Mouse (Mus musculus) midbrain, embryonic 14.5 days (tissue): ENCODE measurements around the gene Hsd11b2. TPM values are rescaled to one million over a fixed set of nuclear protein-coding genes. Genes with fewer than 3 reads are reported as not detected.

ENCODE experiments used
- ATAC-seq: fragments of 200-750 bp; cut with Nextera tagmentation; 2 replicates; pipeline ENCODE4 v1.8.0; 2017; ENCODE audit warnings: moderate number of reproducible peaks, moderate library complexity; ENCODE audit not compliant: low FRiP score, low TSS enrichment
- DNase-seq: peaks from one replicate; pipeline ENCODE4 v3.0.0-alpha.2; 2015
- H3K27ac ChIP-seq: fragments of 300-500 bp; sonication (generic); replicated peaks from 2 replicates; pipeline ENCODE4 v1.5.1; 2014; ENCODE audit warnings: mild to moderate bottlenecking, low read depth, low read length, moderate library complexity
- H3K27me3 ChIP-seq: fragments of 300-500 bp; sonication (generic); 2 replicates; pipeline ENCODE4 v1.6.1; 2014; ENCODE audit warnings: low read length, control low read depth, mixed read lengths; ENCODE audit not compliant: control insufficient read depth, insufficient read depth
- H3K36me3 ChIP-seq: fragments of 300-500 bp; sonication (generic); 2 replicates; pipeline ENCODE4 v1.6.1; 2014; ENCODE audit warnings: low read length, control low read depth; ENCODE audit not compliant: control insufficient read depth, insufficient read depth
- H3K4me1 ChIP-seq: fragments of 300-500 bp; sonication (generic); 2 replicates; pipeline ENCODE4 v1.6.1; 2014; ENCODE audit warnings: mild to moderate bottlenecking, antibody characterized with exemption, low read length, control low read depth; ENCODE audit not compliant: control insufficient read depth, insufficient read depth
- H3K4me2 ChIP-seq: fragments of 300-500 bp; sonication (generic); 2 replicates; pipeline ENCODE4 v1.6.1; 2014; ENCODE audit warnings: mild to moderate bottlenecking, low read length, moderate library complexity
- H3K4me3 ChIP-seq: fragments of 300-500 bp; sonication (generic); replicated peaks from 2 replicates; pipeline ENCODE4 v1.5.1; 2014; ENCODE audit warnings: low read depth, low read length
- H3K9ac ChIP-seq: fragments of 300-500 bp; sonication (generic); replicated peaks from 2 replicates; pipeline ENCODE4 v1.6.1; 2014; ENCODE audit warnings: mild to moderate bottlenecking, low read length, moderate library complexity
- H3K9me3 ChIP-seq: fragments of 300-500 bp; sonication (generic); 2 replicates; pipeline ENCODE4 v1.6.1; 2016; ENCODE audit warnings: low read length, control low read depth, mixed read lengths; ENCODE audit not compliant: control insufficient read depth
- WGBS: fragments of 180-500 bp; shearing (Covaris S2); extraction: QIAGEN DNeasy Blood & Tissue Kit; methylation state at CpG from one replicate; pipeline ENCODE4 v1.1.7; 2014; 5-methylcytosine and 5-hydroxymethylcytosine counted together
- polyA plus RNA-seq: library from polyadenylated mRNA; unstranded; fragments of >200 nt; fragmentation: Nextera tagmentation; extraction: Ambion mirVana; gene quantifications from 2 replicates; pipeline ENCODE4 v1.2.1, GENCODE M21; 2014

The Hsd11b2 gene
- polyA plus RNA-seq, 1 experiment from 2014 or later = 9.7 TPM

- H3K36me3 ChIP-seq = peaks cover under 1% of the 10 kb centered on the region; the same call in 1 of the 2 replicates
- H3K9ac ChIP-seq = peak overlapping the region; percentile 91
- peak overlapping the region; percentile 88 for H3K4me2 ChIP-seq
- H3K4me1 ChIP-seq = peaks cover 24% of the 10 kb centered on the region
- H3K9me3 ChIP-seq = no peaks in the 10 kb centered on the region
- ATAC-seq (peak; percentile 80), DNase-seq (no peak)
- under 1% methylated on average over 31 of the region's 31 CpGs for WGBS
- no peaks in the 10 kb centered on the region for H3K27me3 ChIP-seq
- peak overlapping the region; percentile 87 for H3K27ac ChIP-seq
- peak overlapping the region; percentile 94 for H3K4me3 ChIP-seq
These were observed 46.9 kb downstream of the Hsd11b2 start for GRCm38 (mm10) chr8:105565401-105565881.

GRCm38 (mm10) chr8:105565952-105566702 is 47.6 kb downstream of the Hsd11b2 start, which contains the start of gene Atp6v0d1:
Atp6v0d1 (minus strand) TSS chr8:105566047.
- H3K4me1 ChIP-seq = peaks cover 24% of the 10 kb centered on the region
- 2% methylated on average over 52 of the region's 53 CpGs for WGBS
- peak within 1 kb of the TSS; percentile 94 for H3K4me3 ChIP-seq
- H3K4me2 ChIP-seq = peak within 1 kb of the TSS; percentile 88
- ATAC-seq = peak; percentile 98
- H3K27ac ChIP-seq = peak within 1 kb of the TSS; percentile 87
- no peaks in the 10 kb centered on the region for H3K27me3 ChIP-seq
- peak within 1 kb of the TSS; percentile 91 for H3K9ac ChIP-seq
- DNase-seq = peak; percentile 100
- H3K9me3 ChIP-seq = no peaks in the 10 kb centered on the region
- H3K36me3 ChIP-seq = no peaks in the 10 kb centered on the region; the same call in 1 of the 2 replicates

GRCm38 (mm10) chr8:105566703-105567595 is 48.4 kb downstream of the Hsd11b2 start:
- Histone ChIP-seq H3K9ac (peak overlapping the region; percentile 41), H3K27me3 (no peaks in the 10 kb centered on the region), H3K4me2 (peak overlapping the region; percentile 88), H3K4me1 (peaks cover 24% of the 10 kb centered on the region), H3K4me3 (peak overlapping the region; percentile 94), H3K36me3 (no peaks in the 10 kb centered on the region; the same call in 1 of the 2 replicates), H3K9me3 (no peaks in the 10 kb centered on the region), H3K27ac (no peak overlapping the region)
- WGBS = 27% methylated on average over 27 of the region's 27 CpGs
- peak; percentile 9; the same call in 1 of the 2 replicates for ATAC-seq
- DNase-seq = peak; percentile 54

- 95% methylated on average over 9 of the region's 9 CpGs for WGBS
- ATAC-seq = no peak
- H3K4me1 ChIP-seq = peaks cover 5% of the 10 kb centered on the region; the same call in 1 of the 2 replicates
These were observed 53.3 kb downstream of the Hsd11b2 start for GRCm38 (mm10) chr8:105571810-105572209.

GRCm38 (mm10) chr8:105573427-105573826 is 54.9 kb downstream of the Hsd11b2 start:
- Histone ChIP-seq H3K36me3 (no peaks in the 10 kb centered on the region), H3K27me3 (no peaks in the 10 kb centered on the region), H3K4me1 (no peaks in the 10 kb centered on the region), H3K9me3 (no peaks in the 10 kb centered on the region), H3K9ac (no peak overlapping the region), H3K4me2 (no peak overlapping the region), H3K27ac (no peak overlapping the region), H3K4me3 (no peak overlapping the region)
- peak; percentile 19 for DNase-seq
- ATAC-seq = no peak

More at GRCm38 (mm10) chr8:105571810-105572209, 53.3 kb downstream of the Hsd11b2 start:
- no peak for DNase-seq
- Histone ChIP-seq H3K4me2 (no peak overlapping the region), H3K4me3 (no peak overlapping the region), H3K27ac (no peak overlapping the region), H3K9ac (no peak overlapping the region), H3K27me3 (no peaks in the 10 kb centered on the region), H3K36me3 (no peaks in the 10 kb centered on the region), H3K9me3 (no peaks in the 10 kb centered on the region)

Other genes with a start within 250 kb of the Hsd11b2 start
- 0.14 and 0.35 TPM in 2 replicates for gene Hsf4, start 249.0 kb upstream of the Hsd11b2 start, polyA plus RNA-seq
- 3.0 and 4.2 TPM in 2 replicates for gene Nol3, start 242.6 kb upstream of the Hsd11b2 start, polyA plus RNA-seq
- gene 4931428F04Rik, start 228.9 kb upstream of the Hsd11b2 start, polyA plus RNA-seq = 65.7 and 98.8 TPM in 2 replicates
- gene Exoc3l, start 222.7 kb upstream of the Hsd11b2 start, polyA plus RNA-seq = 8.6 and 13.1 TPM in 2 replicates
- 43.9 and 51.7 TPM in 2 replicates for gene E2f4, start 221.1 kb upstream of the Hsd11b2 start, polyA plus RNA-seq
- 0.55 and 1.1 TPM in 2 replicates for gene Elmo3, start 213.2 kb upstream of the Hsd11b2 start, polyA plus RNA-seq
- gene Lrrc29, start 192.5 kb upstream of the Hsd11b2 start, polyA plus RNA-seq = 0.72 and 0.86 TPM in 2 replicates
- gene Tmem208, start 192.4 kb upstream of the Hsd11b2 start, polyA plus RNA-seq = 122 and 149 TPM in 2 replicates
- 0.59 and 0.84 TPM in 2 replicates for gene Fhod1, start 170.8 kb upstream of the Hsd11b2 start, polyA plus RNA-seq
- gene Slc9a5, start 169.9 kb upstream of the Hsd11b2 start, polyA plus RNA-seq = 8.3 and 10.2 TPM in 2 replicates
- 1.4 and 3.0 TPM in 2 replicates for gene Plekhg4, start 145.5 kb upstream of the Hsd11b2 start, polyA plus RNA-seq
- not detected in 2 replicates for gene Kctd19, start 105.3 kb upstream of the Hsd11b2 start, polyA plus RNA-seq
- gene Lrrc36, start 105.2 kb upstream of the Hsd11b2 start, polyA plus RNA-seq = 1.5 and 1.7 TPM in 2 replicates
- gene Tppp3, start 47.2 kb upstream of the Hsd11b2 start, polyA plus RNA-seq = 91.3 and 108 TPM in 2 replicates
- gene Zdhhc1, start 21.9 kb upstream of the Hsd11b2 start, polyA plus RNA-seq = 25.2 and 26.4 TPM in 2 replicates
- 227 and 250 TPM in 2 replicates for gene Atp6v0d1, start 47.3 kb downstream of the Hsd11b2 start, polyA plus RNA-seq
- 23.8 and 26.2 TPM in 2 replicates for gene Ripor1, start 86.5 kb downstream of the Hsd11b2 start, polyA plus RNA-seq
- 75.7 and 96.9 TPM in 2 replicates for gene Ctcf, start 117.8 kb downstream of the Hsd11b2 start, polyA plus RNA-seq
- 0.82 and 1.1 TPM in 2 replicates for gene Agrp, start 118.6 kb downstream of the Hsd11b2 start, polyA plus RNA-seq
- 17.8 and 18.0 TPM in 2 replicates for gene Carmil2, start 167.5 kb downstream of the Hsd11b2 start, polyA plus RNA-seq
- gene Acd, start 182.3 kb downstream of the Hsd11b2 start, polyA plus RNA-seq = 86.3 and 106 TPM in 2 replicates
- 51.2 and 53.4 TPM in 2 replicates for gene Pard6a, start 182.4 kb downstream of the Hsd11b2 start, polyA plus RNA-seq
- gene 4933405L10Rik, start 188.9 kb downstream of the Hsd11b2 start, polyA plus RNA-seq = 0.41 TPM in 1 of 2 replicates, not detected in the other
- 13.8 and 13.9 TPM in 2 replicates for gene Enkd1, start 189.5 kb downstream of the Hsd11b2 start, polyA plus RNA-seq
- gene Gfod2, start 239.9 kb downstream of the Hsd11b2 start, polyA plus RNA-seq = 75.4 and 77.8 TPM in 2 replicates